Mouse (Mus musculus) CH12.LX (cell line): ENCODE measurements around the gene Chmp5. TPM values are rescaled to one million over a fixed set of nuclear protein-coding genes. Genes with fewer than 3 reads are reported as not detected.
A peak's percentile ranks its signal among the peaks of the same experiment; 100 is the strongest.

ENCODE experiments used
- DNase-seq: peaks from one replicate; pipeline ENCODE4 v3.0.0-alpha.2; 2013; ENCODE audit errors: extremely low read depth
- H3K27ac ChIP-seq: 2 replicates; pipeline ENCODE4 v1.5.1; 2012; ENCODE audit warnings: low read depth, mild to moderate bottlenecking, control low read depth, moderate library complexity; ENCODE audit not compliant: insufficient read depth
- H3K27me3 ChIP-seq: replicated peaks from 2 replicates; pipeline ENCODE3; 2012; ENCODE audit warnings: inconsistent platforms
- H3K36me3 ChIP-seq, 2 experiments: replicated peaks in 1 of 2; 2 replicates each; pipeline versions ENCODE3 to v1.6.1; 2012; ENCODE audit warnings: inconsistent platforms in 1 of 2, low read length in 1 of 2, mild to moderate bottlenecking in 1 of 2, mixed read lengths in 1 of 2, moderate library complexity in 1 of 2; ENCODE audit not compliant: control insufficient read depth in 1 of 2, insufficient read depth in 1 of 2
- H3K4me1 ChIP-seq, 2 experiments: 2 replicates each; pipeline ENCODE4 v1.6.1; 2012; ENCODE audit warnings: inconsistent platforms in 1 of 2, moderate library complexity in 1 of 2; ENCODE audit not compliant: insufficient read depth in 2 of 2, control insufficient read depth in 1 of 2
- H3K4me2 ChIP-seq: 2 replicates; pipeline ENCODE4 v1.6.1; 2012; ENCODE audit warnings: low read depth, mild to moderate bottlenecking, control low read depth; ENCODE audit not compliant: poor library complexity, insufficient read depth, severe bottlenecking
- H3K4me3 ChIP-seq, 3 experiments: fragments of 150-350 bp in 1 of 3; sonication (generic) in 1 of 3; replicated peaks in 1 of 3; 2 replicates each; pipeline versions ENCODE3 to v1.5.1; 2011 to 2012; ENCODE audit warnings: low read depth in 2 of 3, low read length in 2 of 3, mild to moderate bottlenecking in 2 of 3, moderate library complexity in 2 of 3, control low read depth in 1 of 3, improper control_type of control experiment in 1 of 3, inconsistent platforms in 1 of 3, mixed read lengths in 1 of 3; ENCODE audit not compliant: poor library complexity in 1 of 3
- H3K79me2 ChIP-seq: replicated peaks from 2 replicates; pipeline ENCODE4 v1.6.1; 2012; ENCODE audit warnings: mild to moderate bottlenecking, moderate library complexity; ENCODE audit not compliant: control insufficient read depth, poor library complexity, insufficient read depth, severe bottlenecking; ENCODE audit errors: extremely low read depth
- H3K9ac ChIP-seq: 2 replicates; pipeline ENCODE4 v1.6.1; 2012; ENCODE audit warnings: low read depth, mild to moderate bottlenecking, control low read depth, moderate library complexity; ENCODE audit not compliant: insufficient read depth
- H3K9me3 ChIP-seq: replicated peaks from 2 replicates; pipeline ENCODE3; 2012; ENCODE audit warnings: low read length, inconsistent platforms, mixed read lengths
- CHD1 ChIP-seq: IDR thresholded peaks from 2 replicates; pipeline ENCODE4 v1.6.1; 2012; ENCODE audit warnings: low read depth, low read length, improper control_type of control experiment, inconsistent platforms
- CHD2 ChIP-seq: IDR thresholded peaks from 2 replicates; pipeline ENCODE4 v1.6.1; 2011; ENCODE audit warnings: low read length, improper control_type of control experiment
- CTCF ChIP-seq, 2 experiments: IDR thresholded peaks in 1 of 2; conservative IDR thresholded peaks in 1 of 2; 2 replicates each; pipeline ENCODE4 v1.5.1; 2011 to 2012; ENCODE audit warnings: low read depth in 2 of 2, low read length in 2 of 2, improper control_type of control experiment in 1 of 2, inconsistent platforms in 1 of 2, mild to moderate bottlenecking in 1 of 2, moderate library complexity in 1 of 2
- ELF1 ChIP-seq: IDR thresholded peaks from 2 replicates; pipeline ENCODE4 v1.6.1; 2014; ENCODE audit warnings: low read depth, mild to moderate bottlenecking, inconsistent platforms, low read length, improper control_type of control experiment
- EP300 ChIP-seq: IDR thresholded peaks from 2 replicates; pipeline ENCODE4 v1.6.1; 2011; ENCODE audit warnings: low read length, improper control_type of control experiment
- ETS1 ChIP-seq: conservative IDR thresholded peaks from 2 replicates; pipeline ENCODE4 v1.6.1; 2012; ENCODE audit warnings: low read depth, mild to moderate bottlenecking, inconsistent platforms, low read length, improper control_type of control experiment, moderate library complexity
- HCFC1 ChIP-seq: IDR thresholded peaks from 2 replicates; pipeline ENCODE4 v1.6.1; 2012; ENCODE audit warnings: low read depth, mild to moderate bottlenecking, inconsistent platforms, low read length, improper control_type of control experiment
- IRF4 ChIP-seq: IDR thresholded peaks from 2 replicates; pipeline ENCODE4 v1.6.1; 2014; ENCODE audit warnings: low read depth, mild to moderate bottlenecking, inconsistent platforms, low read length, improper control_type of control experiment
- JUND ChIP-seq: conservative IDR thresholded peaks from 2 replicates; pipeline ENCODE4 v1.6.1; 2011; ENCODE audit warnings: low read depth, low read length, improper control_type of control experiment
- KAT2A ChIP-seq: IDR thresholded peaks from 2 replicates; pipeline ENCODE4 v1.6.1; 2012; ENCODE audit warnings: low read length, improper control_type of control experiment, inconsistent platforms; ENCODE audit not compliant: insufficient replicate concordance
- MAX ChIP-seq: IDR thresholded peaks from 2 replicates; pipeline ENCODE4 v1.6.1; 2011; ENCODE audit warnings: low read length, improper control_type of control experiment
- MAZ ChIP-seq: IDR thresholded peaks from 2 replicates; pipeline ENCODE4 v1.6.1; 2012; ENCODE audit warnings: low read depth, mild to moderate bottlenecking, inconsistent platforms, low read length, improper control_type of control experiment, moderate library complexity
- MXI1 ChIP-seq: IDR thresholded peaks from 2 replicates; pipeline ENCODE4 v1.6.1; 2011; ENCODE audit warnings: mild to moderate bottlenecking, low read depth, low read length, improper control_type of control experiment
- MYC ChIP-seq: IDR thresholded peaks from 2 replicates; pipeline ENCODE4 v1.6.1; 2011; ENCODE audit warnings: low read depth, mild to moderate bottlenecking, improper control_type of control experiment, low read length
- PAX5 ChIP-seq: IDR thresholded peaks from 2 replicates; pipeline ENCODE4 v1.6.1; 2012; ENCODE audit warnings: low read length, inconsistent platforms, mixed read lengths
- POLR2A ChIP-seq: IDR thresholded peaks from 2 replicates; pipeline ENCODE4 v1.6.1; 2011; ENCODE audit warnings: low read depth, mild to moderate bottlenecking, improper control_type of control experiment, low read length
- RAD21 ChIP-seq: IDR thresholded peaks from 2 replicates; pipeline ENCODE4 v1.6.1; 2011; ENCODE audit warnings: low read depth, mild to moderate bottlenecking, low read length, improper control_type of control experiment, moderate library complexity
- SIN3A ChIP-seq: IDR thresholded peaks from 2 replicates; pipeline ENCODE4 v1.6.1; 2012; ENCODE audit warnings: low read length, improper control_type of control experiment, inconsistent platforms
- SMC3 ChIP-seq: IDR thresholded peaks from 2 replicates; pipeline ENCODE4 v1.6.1; 2011; ENCODE audit warnings: low read depth, low read length, improper control_type of control experiment
- ZMIZ1 ChIP-seq: IDR thresholded peaks from 2 replicates; pipeline ENCODE4 v1.6.1; 2012; ENCODE audit warnings: low read depth, mild to moderate bottlenecking, inconsistent platforms, low read length, improper control_type of control experiment
- ZNF384 ChIP-seq: IDR thresholded peaks from 2 replicates; pipeline ENCODE4 v1.6.1; 2012; ENCODE audit warnings: low read depth, low read length, improper control_type of control experiment, inconsistent platforms
- dilution Hi-C: fragments of 300-500 bp; cut with MboI; formaldehyde crosslinking; loops from 2 replicates; pipeline ENCODE4 v1.14.3; 2020; ENCODE audit warnings: low sequenced_read_pairs; ENCODE audit not compliant: extremely low pct_unique_long_range_greater_than_20kb, extremely low pct_ligation_motif_present
- in situ Hi-C: fragments of 300-500 bp; cut with MboI; formaldehyde crosslinking; loops from 3 replicates; pipeline ENCODE4 v1.14.3; 2019; ENCODE audit warnings: low sequenced_read_pairs, low pct_ligation_motif_present, low pct_unique_long_range_greater_than_20kb, mixed read lengths
- polyA plus RNA-seq: library from polyadenylated mRNA; unstranded; fragments of >175 nt; gene quantifications from 2 replicates; pipeline ENCODE4 v1.2.1, GENCODE M21; 2012; ENCODE audit warnings: low read depth; ENCODE audit not compliant: insufficient read length
- total RNA-seq, 2 experiments: library from RNA; depleted of rRNA; stranded (reverse); fragments of 300-350 nt in 1 of 2; fragments of >200 nt in 1 of 2; gene quantifications; 2 replicates each; pipeline ENCODE4 v1.2.3; 2012 to 2014

Gene Chmp5
- total and polyA plus RNA-seq, 3 experiments, result 45.9 to 86.7 (median 53.0) TPM

- H3K36me3 ChIP-seq, result peaks cover 18 to 64% of the 10 kb centered on the region in 2 experiments
- peak overlapping the region; percentile 94 for H3K9ac ChIP-seq
- H3K4me3 ChIP-seq, result peak overlapping the region; percentile 89 to 97 (median 95)
- in situ Hi-C loops, result no loop called here
- TF ChIP-seq SIN3A (peak; percentile 37; the same call in 1 of the 2 replicates), EP300 (no peak), KAT2A (no peak), ZNF384 (no peak), ELF1 (no peak), MYC (0 out of 2 replicates have a peak, but pooled peaks have one; percentile 30), SMC3 (no peak), MAX (peak; percentile 28; the same call in 1 of the 2 replicates), CHD2 (no peak)
- H3K27me3 ChIP-seq, result no peaks in the 10 kb centered on the region
- dilution Hi-C loops, result no loop called here
- peak overlapping the region; percentile 79 for H3K4me2 ChIP-seq
- peaks cover 28% of the 10 kb centered on the region for H3K79me2 ChIP-seq
- H3K9me3 ChIP-seq, result no peaks in the 10 kb centered on the region
- H3K27ac ChIP-seq, result peak overlapping the region; percentile 49
- peaks cover 9 to 35% of the 10 kb centered on the region in 2 experiments; a peak in 3 of 4 replicates for H3K4me1 ChIP-seq
- DNase-seq, result peak; percentile 47
Measured at GRCm38 (mm10) chr4:40947565-40948159, 545 bp upstream of the Chmp5 start.

- in situ Hi-C loops (no loop called here), dilution Hi-C loops (no loop called here)
- H3K27me3 ChIP-seq, result no peaks in the 10 kb centered on the region
- no peak overlapping the region for H3K4me2 ChIP-seq
- TF ChIP-seq CTCF (conservative IDR thresholded peaks at IDR 0.05 in 1 of 2, IDR thresholded peaks at IDR 0.05 in 1 of 2; ENCODE audit: low read depth in 2 of 2, low read length in 2 of 2) (peak; percentile 54 to 64), HCFC1 (no peak), IRF4 (no peak), ETS1 (no peak), CHD1 (no peak), MXI1 (no peak), SMC3 (peak; percentile 40), RAD21 (peak; percentile 51), PAX5 (no peak), JUND (no peak), ZMIZ1 (no peak), POLR2A (no peak), MAZ (no peak)
- peaks cover 9% of the 10 kb centered on the region for H3K79me2 ChIP-seq
- no peak overlapping the region for H3K4me3 ChIP-seq
- H3K4me1 ChIP-seq, result peaks cover 4 to 14% of the 10 kb centered on the region in 2 experiments; a peak in 3 of 4 replicates
- peak; percentile 50 for DNase-seq
- H3K9ac ChIP-seq, result no peak overlapping the region
- H3K36me3 ChIP-seq, result peaks cover 45 to 81% of the 10 kb centered on the region in 2 experiments
- no peaks in the 10 kb centered on the region for H3K9me3 ChIP-seq
- no peak overlapping the region for H3K27ac ChIP-seq
Measured at GRCm38 (mm10) chr4:40953521-40953920, 5.3 kb downstream of the Chmp5 start.
